Mouse (Mus musculus) midbrain, embryonic 16.5 days (tissue): ENCODE data around the gene Arhgap22. TPM values are rescaled to one million over a fixed set of nuclear protein-coding genes. Genes with fewer than 3 reads are reported as not detected.

Source experiments
- ATAC-seq: fragments of 200-750 bp; cut with Nextera tagmentation; 2 replicates; pipeline ENCODE4 v1.8.0; 2017; ENCODE audit warnings: moderate TSS enrichment
- H3K27ac ChIP-seq: fragments of 300-500 bp; sonication (generic); 2 replicates; pipeline ENCODE4 v1.5.1; 2014; ENCODE audit warnings: mild to moderate bottlenecking, low read length, mixed read lengths
- H3K27me3 ChIP-seq: fragments of 300-500 bp; sonication (generic); 2 replicates; pipeline ENCODE4 v1.6.1; 2014; ENCODE audit warnings: low read depth, low read length, mixed read lengths; ENCODE audit not compliant: control insufficient read depth, insufficient read depth
- H3K36me3 ChIP-seq: fragments of 300-500 bp; sonication (generic); 2 replicates; pipeline ENCODE4 v1.6.1; 2014; ENCODE audit warnings: mild to moderate bottlenecking, low read length, moderate library complexity, mixed read lengths; ENCODE audit not compliant: control insufficient read depth, insufficient read depth
- H3K4me1 ChIP-seq: fragments of 300-500 bp; sonication (generic); 2 replicates; pipeline ENCODE4 v1.6.1; 2014; ENCODE audit warnings: mild to moderate bottlenecking, low read length, mixed read lengths; ENCODE audit not compliant: control insufficient read depth, insufficient read depth
- H3K4me2 ChIP-seq: fragments of 300-500 bp; sonication (generic); 2 replicates; pipeline ENCODE4 v1.6.1; 2014; ENCODE audit warnings: mild to moderate bottlenecking, low read length, mixed read lengths
- H3K4me3 ChIP-seq: fragments of 300-500 bp; sonication (generic); 2 replicates; pipeline ENCODE4 v1.5.1; 2014; ENCODE audit warnings: low read depth, mild to moderate bottlenecking, low read length, moderate library complexity, mixed read lengths
- H3K9ac ChIP-seq: fragments of 300-500 bp; sonication (generic); 2 replicates; pipeline ENCODE4 v1.6.1; 2014; ENCODE audit warnings: low read depth, low read length, mixed read lengths
- H3K9me3 ChIP-seq: fragments of 300-500 bp; sonication (generic); replicated peaks from 2 replicates; pipeline ENCODE4 v1.6.1; 2014; ENCODE audit warnings: mild to moderate bottlenecking, low read length, mixed read lengths; ENCODE audit not compliant: control insufficient read depth, poor library complexity, severe bottlenecking
- WGBS: fragments of 180-500 bp; shearing (Covaris S2); extraction: QIAGEN DNeasy Blood & Tissue Kit; methylation state at CpG from one replicate; pipeline ENCODE4 v1.1.7; 2014; 5-methylcytosine and 5-hydroxymethylcytosine counted together
- polyA plus RNA-seq: library from polyadenylated mRNA; unstranded; fragments of >200 nt; fragmentation: Nextera tagmentation; extraction: Ambion mirVana; gene quantifications from 2 replicates; pipeline ENCODE4 v1.2.1, GENCODE M21; 2015

Gene Arhgap22
- polyA plus RNA-seq, 1 experiment from 2014 or later: 2.6 TPM

DNA sequence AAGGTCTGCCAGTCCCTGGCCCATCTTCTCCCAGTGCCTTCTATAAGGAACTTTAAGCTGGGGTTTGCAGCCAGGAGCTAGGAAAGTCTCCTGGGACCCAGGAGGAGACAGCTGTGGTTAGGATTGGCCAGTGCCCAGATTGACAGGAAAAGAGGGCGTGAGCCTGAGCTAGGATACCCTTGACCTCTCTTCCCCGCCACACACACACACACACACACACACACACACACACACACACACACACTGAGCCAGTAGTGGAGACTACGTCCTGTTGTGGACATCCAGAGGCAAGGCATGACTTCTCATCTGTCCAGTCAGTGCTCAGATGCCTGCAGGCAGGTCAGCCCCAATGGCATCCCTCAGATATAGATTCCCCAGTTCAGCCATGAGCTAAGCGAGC lies 147.7 kb downstream of the Arhgap22 start:
- Histone ChIP-seq H3K27me3 (no peaks in the 10 kb centered on the region), H3K4me1 (peaks cover 2% of the 10 kb centered on the region; the same call in 1 of the 2 replicates), H3K9ac (no peak overlapping the region), H3K4me3 (no peak overlapping the region), H3K27ac (no peak overlapping the region), H3K9me3 (no peaks in the 10 kb centered on the region), H3K36me3 (no peaks in the 10 kb centered on the region), H3K4me2 (no peak overlapping the region)
- WGBS: 62% methylated on average over 4 of the region's 4 CpGs
- ATAC-seq: no peak

- Histone ChIP-seq H3K4me1 (peaks cover 2% of the 10 kb centered on the region; the same call in 1 of the 2 replicates), H3K27ac (no peak overlapping the region), H3K9ac (no peak overlapping the region), H3K4me3 (no peak overlapping the region), H3K27me3 (no peaks in the 10 kb centered on the region), H3K4me2 (no peak overlapping the region), H3K36me3 (no peaks in the 10 kb centered on the region), H3K9me3 (no peaks in the 10 kb centered on the region)
- 70% methylated on average over 14 of the region's 14 CpGs for WGBS
- no peak for ATAC-seq
Observed at GRCm38 (mm10) chr14:33362122-33362521, 148.3 kb downstream of the Arhgap22 start.

GRCm38 (mm10) chr14:33362807-33363206 lies 149.0 kb downstream of the Arhgap22 start:
- Histone ChIP-seq H3K4me3 (no peak overlapping the region), H3K36me3 (no peaks in the 10 kb centered on the region), H3K27ac (no peak overlapping the region), H3K4me2 (no peak overlapping the region), H3K9ac (no peak overlapping the region), H3K27me3 (no peaks in the 10 kb centered on the region), H3K9me3 (no peaks in the 10 kb centered on the region), H3K4me1 (peaks cover 2% of the 10 kb centered on the region; the same call in 1 of the 2 replicates)
- 42% methylated on average over 10 of the region's 10 CpGs for WGBS
- ATAC-seq: no peak

GRCm38 (mm10) chr14:33363611-33364010 lies 149.8 kb downstream of the Arhgap22 start:
- no peak overlapping the region for H3K4me2 ChIP-seq
- H3K36me3 ChIP-seq: no peaks in the 10 kb centered on the region
- WGBS: 94% methylated on average over 5 of the region's 5 CpGs
- no peak for ATAC-seq
- H3K9me3 ChIP-seq: no peaks in the 10 kb centered on the region
- no peak overlapping the region for H3K27ac ChIP-seq
- H3K27me3 ChIP-seq: no peaks in the 10 kb centered on the region
- H3K9ac ChIP-seq: no peak overlapping the region
- H3K4me3 ChIP-seq: no peak overlapping the region
- H3K4me1 ChIP-seq: peaks cover 2% of the 10 kb centered on the region; the same call in 1 of the 2 replicates

- Histone ChIP-seq H3K4me2 (no peak overlapping the region), H3K9me3 (no peaks in the 10 kb centered on the region), H3K4me1 (peaks cover 2% of the 10 kb centered on the region; the same call in 1 of the 2 replicates), H3K36me3 (no peaks in the 10 kb centered on the region), H3K27me3 (no peaks in the 10 kb centered on the region), H3K27ac (no peak overlapping the region), H3K4me3 (no peak overlapping the region), H3K9ac (no peak overlapping the region)
- ATAC-seq: no peak
- 94% methylated on average over 2 of the region's 2 CpGs for WGBS
Observed at GRCm38 (mm10) chr14:33364061-33364460, 150.2 kb downstream of the Arhgap22 start.

- WGBS: 65% methylated on average over 30 of the region's 30 CpGs
- H3K27me3 ChIP-seq: no peaks in the 10 kb centered on the region
- ATAC-seq: 0 out of 2 replicates have a peak, but pooled peaks have one; percentile 8
- no peak overlapping the region for H3K9ac ChIP-seq
- H3K4me1 ChIP-seq: peaks cover 2% of the 10 kb centered on the region; the same call in 1 of the 2 replicates
- no peak overlapping the region for H3K27ac ChIP-seq
- H3K4me2 ChIP-seq: no peak overlapping the region
- H3K4me3 ChIP-seq: no peak overlapping the region
- H3K36me3 ChIP-seq: no peaks in the 10 kb centered on the region
- H3K9me3 ChIP-seq: no peaks in the 10 kb centered on the region
Observed at GRCm38 (mm10) chr14:33366891-33367777, 153.3 kb downstream of the Arhgap22 start.

DNA sequence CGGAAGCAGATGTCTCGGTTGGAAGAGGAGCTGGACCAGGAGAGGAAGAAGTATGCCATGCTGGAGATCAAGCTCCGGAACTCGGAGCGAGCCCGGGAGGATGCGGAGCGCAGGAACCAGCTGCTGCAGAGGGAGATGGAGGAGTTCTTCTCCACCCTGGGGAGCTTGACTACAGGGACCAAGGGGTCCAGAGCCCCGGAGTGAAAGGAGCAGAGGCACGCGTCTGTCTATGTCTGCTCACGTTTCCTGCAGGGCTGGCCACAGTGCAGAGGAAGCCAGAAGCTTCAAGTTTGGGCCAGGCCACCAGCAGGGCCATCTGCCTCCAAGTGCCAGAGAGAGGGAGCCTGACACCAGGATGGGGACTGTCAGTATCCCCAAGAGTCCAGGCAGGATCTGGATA lies 155.5 kb downstream of the Arhgap22 start:
- no peaks in the 10 kb centered on the region; the same call in 1 of the 2 replicates for H3K4me1 ChIP-seq
- no peaks in the 10 kb centered on the region for H3K36me3 ChIP-seq
- WGBS: 87% methylated on average over 12 of the region's 12 CpGs
- no peak overlapping the region for H3K4me3 ChIP-seq
- no peak for ATAC-seq
- no peak overlapping the region for H3K27ac ChIP-seq
- H3K9ac ChIP-seq: no peak overlapping the region
- H3K9me3 ChIP-seq: no peaks in the 10 kb centered on the region
- no peaks in the 10 kb centered on the region for H3K27me3 ChIP-seq
- H3K4me2 ChIP-seq: no peak overlapping the region

GRCm38 (mm10) chr14:33370056-33370455 lies 156.2 kb downstream of the Arhgap22 start:
- no peaks in the 10 kb centered on the region for H3K27me3 ChIP-seq
- ATAC-seq: peak; percentile 30; the same call in 1 of the 2 replicates
- H3K9ac ChIP-seq: no peak overlapping the region
- H3K36me3 ChIP-seq: no peaks in the 10 kb centered on the region
- peak overlapping the region; percentile 17; the same call in 1 of the 2 replicates for H3K4me2 ChIP-seq
- H3K9me3 ChIP-seq: no peaks in the 10 kb centered on the region
- H3K4me1 ChIP-seq: no peaks in the 10 kb centered on the region; the same call in 1 of the 2 replicates
- H3K27ac ChIP-seq: no peak overlapping the region
- no peak overlapping the region for H3K4me3 ChIP-seq
- 15% methylated on average over 7 of the region's 7 CpGs for WGBS

- ATAC-seq: peak; percentile 43
- no peaks in the 10 kb centered on the region for H3K27me3 ChIP-seq
- H3K9ac ChIP-seq: no peak overlapping the region
- no peak overlapping the region for H3K4me2 ChIP-seq
- no peak overlapping the region for H3K27ac ChIP-seq
- 8% methylated on average over 3 of the region's 3 CpGs for WGBS
- no peaks in the 10 kb centered on the region; the same call in 1 of the 2 replicates for H3K4me1 ChIP-seq
- no peaks in the 10 kb centered on the region for H3K36me3 ChIP-seq
- H3K4me3 ChIP-seq: no peak overlapping the region
- no peaks in the 10 kb centered on the region for H3K9me3 ChIP-seq
Observed at GRCm38 (mm10) chr14:33371248-33371647, 157.4 kb downstream of the Arhgap22 start.
